Mouse (Mus musculus) midbrain, postnatal 0 days (tissue): ENCODE measurements around the gene Kcnip2. TPM values are rescaled to one million over a fixed set of nuclear protein-coding genes. Genes with fewer than 3 reads are reported as not detected.
A peak's percentile ranks its signal among the peaks of the same experiment; 100 is the strongest.

ENCODE experiments used
- ATAC-seq: fragments of 200-750 bp; cut with Nextera tagmentation; 2 replicates; pipeline ENCODE4 v1.8.0; 2017; ENCODE audit warnings: moderate number of reproducible peaks, mild to moderate bottlenecking, moderate TSS enrichment, moderate library complexity; ENCODE audit not compliant: low FRiP score
- DNase-seq: peaks from one replicate; pipeline ENCODE4 v3.0.0-alpha.2; 2015; ENCODE audit warnings: low spot score
- H3K27ac ChIP-seq: fragments of 300-500 bp; sonication (generic); 2 replicates; pipeline ENCODE4 v1.5.1; 2014; ENCODE audit warnings: low read depth, mild to moderate bottlenecking, low read length, mixed read lengths
- H3K27me3 ChIP-seq: fragments of 300-500 bp; sonication (generic); 2 replicates; pipeline ENCODE4 v1.6.1; 2014; ENCODE audit warnings: low read length, control low read depth, mixed read lengths; ENCODE audit not compliant: insufficient read depth
- H3K36me3 ChIP-seq: fragments of 300-500 bp; sonication (generic); 2 replicates; pipeline ENCODE4 v1.6.1; 2014; ENCODE audit warnings: low read length, control low read depth, mixed read lengths; ENCODE audit not compliant: insufficient read depth
- H3K4me1 ChIP-seq: fragments of 300-500 bp; sonication (generic); 2 replicates; pipeline ENCODE4 v1.6.1; 2014; ENCODE audit warnings: mild to moderate bottlenecking, control low read depth, antibody characterized with exemption, low read length, mixed read lengths; ENCODE audit not compliant: insufficient read depth
- H3K4me2 ChIP-seq: fragments of 300-500 bp; sonication (generic); 2 replicates; pipeline ENCODE4 v1.6.1; 2014; ENCODE audit warnings: low read depth, mild to moderate bottlenecking, low read length, mixed read lengths; ENCODE audit not compliant: poor library complexity, severe bottlenecking
- H3K4me3 ChIP-seq: fragments of 300-500 bp; sonication (generic); 2 replicates; pipeline ENCODE4 v1.5.1; 2014; ENCODE audit warnings: low read depth, mild to moderate bottlenecking, low read length, moderate library complexity
- H3K9ac ChIP-seq: fragments of 300-500 bp; sonication (generic); replicated peaks from 2 replicates; pipeline ENCODE4 v1.6.1; 2014; ENCODE audit warnings: mild to moderate bottlenecking, low read length, moderate library complexity, mixed read lengths; ENCODE audit not compliant: poor library complexity, severe bottlenecking
- H3K9me3 ChIP-seq: fragments of 300-500 bp; sonication (generic); 2 replicates; pipeline ENCODE4 v1.6.1; 2016; ENCODE audit warnings: low read length, control low read depth
- CTCF ChIP-seq: IDR thresholded peaks from 2 replicates; pipeline ENCODE4 v1.5.1; 2016; ENCODE audit warnings: antibody characterized with exemption, mild to moderate bottlenecking
- WGBS: fragments of 180-500 bp; shearing (Covaris S2); extraction: QIAGEN DNeasy Blood & Tissue Kit; methylation state at CpG from one replicate; pipeline ENCODE4 v1.1.7; 2014; 5-methylcytosine and 5-hydroxymethylcytosine counted together
- polyA plus RNA-seq: library from polyadenylated mRNA; unstranded; fragments of >200 nt; fragmentation: Nextera tagmentation; extraction: Ambion mirVana; gene quantifications from 2 replicates; pipeline ENCODE4 v1.2.1, GENCODE M21; 2015
- total RNA-seq: library from RNA; depleted of rRNA; stranded (reverse); fragments of >200 nt; gene quantifications from 2 replicates; pipeline ENCODE4 v1.2.3, GENCODE M21; 2014

Kcnip2 gene
- total and polyA plus RNA-seq, 2 experiments from 2014 or later, result 14.2 to 21.2 TPM

DNA sequence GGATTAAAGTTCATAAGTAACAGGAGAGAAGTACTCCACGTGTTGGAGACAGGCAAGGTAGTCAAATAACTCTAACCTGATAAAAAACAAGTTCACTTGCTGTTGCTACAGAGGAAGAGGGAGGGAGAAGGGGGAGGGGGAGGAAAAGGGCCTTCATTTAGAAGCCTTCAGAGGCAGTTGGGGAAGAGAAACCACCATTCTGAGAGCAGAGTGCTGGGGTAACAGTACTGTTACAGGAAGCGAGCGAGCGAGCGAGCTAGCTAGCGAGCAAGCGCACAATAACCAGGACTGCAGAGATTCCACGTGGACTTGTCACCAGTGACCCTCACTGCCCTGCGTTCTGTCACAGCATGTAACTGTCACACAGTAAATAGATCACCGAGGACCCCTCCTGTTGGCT lies 27.6 kb upstream of the Kcnip2 start:
- DNase-seq (peak; percentile 8), ATAC-seq (no peak)
- 45% methylated on average over 10 of the region's 10 CpGs for WGBS
- Histone ChIP-seq H3K4me1 (no peaks in the 10 kb centered on the region), H3K9ac (no peak overlapping the region), H3K4me2 (no peak overlapping the region), H3K27me3 (no peaks in the 10 kb centered on the region), H3K27ac (no peak overlapping the region), H3K36me3 (peaks cover 2% of the 10 kb centered on the region; the same call in 1 of the 2 replicates), H3K4me3 (no peak overlapping the region), H3K9me3 (no peaks in the 10 kb centered on the region)
- no peak for TF ChIP-seq CTCF

DNA sequence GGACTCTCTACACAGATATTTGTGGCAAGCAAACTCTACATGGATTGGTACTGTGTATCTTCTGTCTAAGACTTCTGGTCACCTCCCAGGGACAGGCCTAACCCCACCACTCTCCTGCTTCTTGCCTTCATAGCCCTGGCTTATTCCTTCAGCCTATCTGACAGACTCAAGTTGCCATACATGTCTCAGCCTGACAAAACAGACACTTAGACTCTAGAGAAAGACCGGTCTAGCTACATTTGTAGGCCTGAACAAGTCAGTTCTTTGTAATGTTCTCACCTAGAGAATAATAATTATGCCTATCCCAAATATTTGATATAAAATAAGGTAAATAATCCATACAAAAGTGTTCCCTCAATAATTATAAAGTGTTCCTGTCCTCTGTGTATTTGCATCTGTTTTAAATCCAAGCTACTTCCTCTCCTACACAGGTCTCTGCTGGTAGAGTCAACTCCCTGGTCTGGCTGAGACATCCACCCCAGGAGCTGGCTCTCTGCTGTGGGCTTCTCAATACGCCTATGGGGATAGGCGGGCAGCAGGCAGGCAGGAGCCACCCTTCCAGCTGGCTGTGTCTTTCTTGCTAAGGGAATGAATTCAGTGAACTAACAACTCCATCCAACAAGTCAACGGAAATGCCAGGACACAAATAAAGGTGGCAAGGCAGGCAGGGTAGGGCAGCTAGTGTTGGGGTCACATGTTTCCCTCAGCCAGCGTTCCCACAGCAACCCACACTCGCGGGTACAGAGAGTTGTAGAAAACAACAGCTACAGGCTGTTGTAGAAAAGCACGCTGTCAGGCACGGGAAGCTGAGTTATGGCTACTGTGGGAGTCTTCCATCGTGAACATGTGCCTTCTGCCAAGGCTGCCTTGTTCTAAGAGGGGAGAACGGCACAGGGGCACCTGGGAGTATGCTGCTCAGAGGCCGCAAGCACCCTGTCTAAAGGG lies 21.5 kb upstream of the Kcnip2 start:
- Histone ChIP-seq H3K9me3 (no peaks in the 10 kb centered on the region), H3K27me3 (no peaks in the 10 kb centered on the region), H3K9ac (no peak overlapping the region), H3K4me1 (no peaks in the 10 kb centered on the region), H3K4me3 (no peak overlapping the region), H3K27ac (no peak overlapping the region), H3K36me3 (peaks cover 2% of the 10 kb centered on the region; the same call in 1 of the 2 replicates), H3K4me2 (no peak overlapping the region)
- DNase-seq, result peak; percentile 27
- ATAC-seq, result no peak
- no peak for TF ChIP-seq CTCF
- WGBS, result 81% methylated on average over 12 of the region's 12 CpGs

DNA sequence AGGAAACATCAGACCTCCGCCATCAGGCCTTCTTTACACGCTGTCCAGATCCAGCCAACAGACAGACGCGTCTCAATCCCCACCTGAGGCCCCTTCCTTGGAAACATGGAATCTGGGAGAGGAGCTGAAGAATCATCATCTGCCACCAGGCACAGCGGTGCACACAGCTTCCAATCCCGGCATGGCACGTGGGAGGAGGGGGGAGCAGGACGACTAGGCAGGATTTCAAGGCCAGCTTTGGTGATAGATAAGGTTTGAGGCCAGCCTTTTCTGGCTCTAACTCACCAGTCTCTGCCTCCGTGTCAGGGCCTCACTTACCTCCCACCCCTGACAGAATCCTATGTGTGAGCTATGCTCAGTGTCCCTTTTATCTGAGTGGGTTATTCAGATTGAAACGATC lies 19.6 kb upstream of the Kcnip2 start:
- H3K4me1 ChIP-seq, result no peaks in the 10 kb centered on the region
- H3K4me3 ChIP-seq, result no peak overlapping the region
- no peak overlapping the region for H3K27ac ChIP-seq
- no peaks in the 10 kb centered on the region for H3K9me3 ChIP-seq
- no peak overlapping the region for H3K9ac ChIP-seq
- ATAC-seq (no peak), DNase-seq (no peak)
- no peak for TF ChIP-seq CTCF
- no peaks in the 10 kb centered on the region for H3K36me3 ChIP-seq
- whole genome bisulfite sequencing, result 71% methylated on average over 10 of the region's 10 CpGs
- no peak overlapping the region for H3K4me2 ChIP-seq
- H3K27me3 ChIP-seq, result no peaks in the 10 kb centered on the region

DNA sequence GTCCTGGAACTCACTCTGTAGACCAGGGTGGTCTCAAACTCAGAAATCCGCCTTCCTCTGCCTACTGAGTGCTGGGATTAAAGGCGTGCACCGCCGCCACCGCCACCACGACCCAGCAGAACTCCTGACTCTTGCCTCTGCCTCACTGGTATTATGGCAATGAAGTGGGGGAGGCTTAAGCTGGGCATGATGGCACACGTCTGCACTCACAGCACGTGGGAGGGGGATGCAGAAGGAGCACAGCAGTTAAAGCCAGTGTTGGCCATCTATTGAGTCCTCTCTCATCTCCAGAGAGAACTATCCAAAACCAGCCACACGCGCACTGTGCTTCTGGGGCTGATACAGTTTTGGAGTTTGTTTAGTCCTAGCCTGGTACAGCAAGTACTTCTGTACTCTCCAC lies 17.8 kb upstream of the Kcnip2 start:
- no peaks in the 10 kb centered on the region for H3K9me3 ChIP-seq
- no peaks in the 10 kb centered on the region for H3K27me3 ChIP-seq
- DNase-seq (no peak), ATAC-seq (no peak)
- TF ChIP-seq CTCF, result no peak
- H3K4me2 ChIP-seq, result no peak overlapping the region
- H3K4me3 ChIP-seq, result no peak overlapping the region
- no peak overlapping the region for H3K9ac ChIP-seq
- no peaks in the 10 kb centered on the region for H3K36me3 ChIP-seq
- 84% methylated on average over 10 of the region's 10 CpGs for WGBS
- H3K4me1 ChIP-seq, result no peaks in the 10 kb centered on the region
- no peak overlapping the region for H3K27ac ChIP-seq

DNA sequence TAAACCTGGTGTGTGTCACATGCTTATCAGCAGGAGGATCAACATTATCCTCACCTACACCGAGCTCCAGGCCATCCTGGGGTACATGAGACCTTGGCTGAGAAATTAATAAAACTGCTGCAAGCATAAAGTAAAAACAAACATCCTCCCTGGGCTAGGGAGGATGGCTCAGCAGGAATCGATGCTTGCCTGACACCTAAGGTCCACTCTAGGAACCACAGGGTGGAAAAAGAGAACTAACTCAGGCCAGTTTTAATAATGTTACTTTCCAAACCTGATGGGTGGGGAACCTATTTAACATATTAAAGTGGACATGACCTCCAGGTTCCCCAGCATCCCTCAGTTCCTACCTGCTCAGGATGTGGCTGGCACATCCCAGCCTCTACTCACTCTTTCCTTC lies 14.8 kb upstream of the Kcnip2 start:
- H3K4me2 ChIP-seq, result no peak overlapping the region
- WGBS, result 59% methylated on average over 2 of the region's 2 CpGs
- no peak for DNase-seq

DNA sequence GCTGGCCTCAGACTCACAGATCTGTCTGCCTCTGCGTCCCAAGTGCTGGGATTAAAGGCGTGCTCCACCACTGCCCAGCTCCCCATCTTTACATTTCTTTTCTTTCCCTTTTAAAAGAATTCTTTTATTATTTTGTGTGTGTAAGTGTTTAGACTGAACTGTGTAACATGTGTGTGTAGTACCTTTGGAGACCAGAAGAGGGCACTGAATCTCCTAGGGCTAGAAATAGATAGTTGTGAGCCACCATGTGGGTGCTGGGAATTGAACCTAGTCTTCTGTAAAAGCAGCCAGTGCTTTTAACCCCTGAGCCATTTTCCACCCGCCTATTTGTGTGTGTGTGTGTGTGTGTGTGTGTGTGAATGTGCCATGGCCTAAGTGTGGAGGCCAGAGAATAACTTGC lies 11.9 kb upstream of the Kcnip2 start:
- no peak overlapping the region for H3K4me3 ChIP-seq
- TF ChIP-seq CTCF, result peak; percentile 22
- 97% methylated on average over 3 of the region's 3 CpGs for WGBS
- no peaks in the 10 kb centered on the region for H3K27me3 ChIP-seq
- H3K9me3 ChIP-seq, result no peaks in the 10 kb centered on the region
- no peaks in the 10 kb centered on the region for H3K4me1 ChIP-seq
- no peak overlapping the region for H3K9ac ChIP-seq
- H3K27ac ChIP-seq, result no peak overlapping the region
- no peak for ATAC-seq
- no peaks in the 10 kb centered on the region for H3K36me3 ChIP-seq
- H3K4me2 ChIP-seq, result no peak overlapping the region
- DNase-seq, result no peak

More for the DNA sequence above, 14.8 kb upstream of the Kcnip2 start:
- TF ChIP-seq CTCF, result 0 out of 2 replicates have a peak, but pooled peaks have one; percentile 10
- no peaks in the 10 kb centered on the region for H3K4me1 ChIP-seq
- no peak overlapping the region for H3K4me3 ChIP-seq
- H3K36me3 ChIP-seq, result no peaks in the 10 kb centered on the region
- ATAC-seq, result no peak
- no peak overlapping the region for H3K27ac ChIP-seq
- no peaks in the 10 kb centered on the region for H3K27me3 ChIP-seq
- H3K9ac ChIP-seq, result no peak overlapping the region
- H3K9me3 ChIP-seq, result no peaks in the 10 kb centered on the region
